Mouse (Mus musculus) bone marrow, adult 2 months (tissue): ENCODE results near the gene Abhd14a. TPM values are rescaled to one million over a fixed set of nuclear protein-coding genes. Genes with fewer than 3 reads are reported as not detected.
"Not testable (repeated sequence)": the region's sequence is repeated elsewhere in the genome, so short reads cannot be mapped to it uniquely, and the experiment has no call there.

Source experiments
- H3K27ac ChIP-seq: fragments of 200-500 bp; 2 replicates; pipeline ENCODE4 v1.5.1; 2012; ENCODE audit warnings: low read depth, mild to moderate bottlenecking, control low read depth, inconsistent platforms, low read length; ENCODE audit not compliant: control insufficient read depth, poor library complexity, insufficient read depth
- H3K4me1 ChIP-seq: fragments of 200-500 bp; 2 replicates; pipeline ENCODE4 v1.6.1; 2011; ENCODE audit warnings: low read length; ENCODE audit not compliant: control insufficient read depth, insufficient read depth
- H3K4me3 ChIP-seq: fragments of 200-500 bp; replicated peaks from 2 replicates; pipeline ENCODE3; 2011; ENCODE audit warnings: mild to moderate bottlenecking, low read depth, low read length, control low read depth; ENCODE audit not compliant: control insufficient read depth
- CTCF ChIP-seq: fragments of 200-500 bp; IDR thresholded peaks from 2 replicates; pipeline ENCODE4 v1.5.1; 2011; ENCODE audit warnings: low read length, control low read depth; ENCODE audit not compliant: control insufficient read depth, insufficient read depth
- POLR2A ChIP-seq: fragments of 200-500 bp; IDR thresholded peaks from 2 replicates; pipeline ENCODE4 v1.6.1; 2011; ENCODE audit warnings: low read depth, mild to moderate bottlenecking, control low read depth, low read length, borderline replicate concordance; ENCODE audit not compliant: control insufficient read depth
- WGBS: fragments of 180-500 bp; shearing (Covaris S2); methylation state at CpG from one replicate; pipeline ENCODE4 v1.1.7; 2018; 5-methylcytosine and 5-hydroxymethylcytosine counted together
- polyA plus RNA-seq: library from polyadenylated mRNA; stranded (reverse); fragments of >200 nt; gene quantifications from 2 replicates; pipeline ENCODE4 v1.2.4, GENCODE M21; 2011; ENCODE audit warnings: low replicate concordance; ENCODE audit not compliant: missing spikeins, insufficient read depth, insufficient read length

Abhd14a gene
- polyA plus RNA-seq = 4.4 and 16.3 TPM in 2 replicates

GRCm38 (mm10) chr9:106447348-106447747, at the start of gene Abhd14a, which contains the start of gene Abhd14b:
Abhd14a (minus strand) TSS chr9:106447678.
Abhd14b (plus strand) TSS chr9:106447459.
- peaks cover 3% of the 10 kb centered on the region; the same call in 1 of the 2 replicates for H3K4me1 ChIP-seq
- peak within 1 kb of the TSS; percentile 57 for H3K4me3 ChIP-seq
- TF ChIP-seq POLR2A (peak; percentile 48; the same call in 1 of the 2 replicates), CTCF (peak; percentile 26; the same call in 1 of the 2 replicates)
- under 1% methylated on average over 24 of the region's 24 CpGs for WGBS
- H3K27ac ChIP-seq = peak within 1 kb of the TSS; percentile 59; the same call in 1 of the 2 replicates

- not testable (repeated sequence) for H3K4me3 ChIP-seq, H3K27ac ChIP-seq, H3K4me1 ChIP-seq
- 79% methylated on average over 6 of the region's 6 CpGs for WGBS
Observed at GRCm38 (mm10) chr9:106487602-106488001, 40.1 kb upstream of the Abhd14a start.

GRCm38 (mm10) chr9:106485076-106485475, 37.6 kb upstream of the Abhd14a start:
- 82% methylated on average over 10 of the region's 10 CpGs for WGBS
- no peak overlapping the region for H3K27ac ChIP-seq
- TF ChIP-seq POLR2A = no peak
- no peak for TF ChIP-seq CTCF
- no peaks in the 10 kb centered on the region for H3K4me1 ChIP-seq
- no peak overlapping the region for H3K4me3 ChIP-seq

- 93% methylated on average over 17 of the region's 17 CpGs for WGBS
- TF ChIP-seq POLR2A (no peak), CTCF (no peak)
- Histone ChIP-seq H3K4me1 (no peaks in the 10 kb centered on the region), H3K4me3 (no peak overlapping the region), H3K27ac (no peak overlapping the region)
Observed at GRCm38 (mm10) chr9:106483606-106484005, 36.1 kb upstream of the Abhd14a start.

GRCm38 (mm10) chr9:106483136-106483535, 35.7 kb upstream of the Abhd14a start:
- 91% methylated on average over 10 of the region's 10 CpGs for WGBS
- H3K4me1 ChIP-seq = no peaks in the 10 kb centered on the region; the same call in 1 of the 2 replicates
- no peak overlapping the region for H3K27ac ChIP-seq
- H3K4me3 ChIP-seq = no peak overlapping the region
- no peak for TF ChIP-seq POLR2A
- TF ChIP-seq CTCF = no peak

- no peak overlapping the region for H3K4me3 ChIP-seq
- H3K4me1 ChIP-seq = no peaks in the 10 kb centered on the region; the same call in 1 of the 2 replicates
- H3K27ac ChIP-seq = no peak overlapping the region
- no peak for TF ChIP-seq CTCF
- TF ChIP-seq POLR2A = no peak
- WGBS = 87% methylated on average over 17 of the region's 17 CpGs
Observed at GRCm38 (mm10) chr9:106482578-106483115, 35.2 kb upstream of the Abhd14a start.

GRCm38 (mm10) chr9:106481676-106482075, 34.2 kb upstream of the Abhd14a start:
- Histone ChIP-seq H3K4me3 (no peak overlapping the region), H3K4me1 (no peaks in the 10 kb centered on the region; the same call in 1 of the 2 replicates), H3K27ac (no peak overlapping the region)
- 87% methylated on average over 13 of the region's 13 CpGs for WGBS
- no peak for TF ChIP-seq CTCF
- TF ChIP-seq POLR2A = no peak

GRCm38 (mm10) chr9:106481075-106481474, 33.6 kb upstream of the Abhd14a start:
- H3K4me3 ChIP-seq = no peak overlapping the region
- 40% methylated on average over 15 of the region's 15 CpGs for WGBS
- no peaks in the 10 kb centered on the region; the same call in 1 of the 2 replicates for H3K4me1 ChIP-seq
- TF ChIP-seq POLR2A (no peak), CTCF (no peak)
- no peak overlapping the region for H3K27ac ChIP-seq

- no peak overlapping the region for H3K4me3 ChIP-seq
- no peak overlapping the region for H3K27ac ChIP-seq
- no peaks in the 10 kb centered on the region; the same call in 1 of the 2 replicates for H3K4me1 ChIP-seq
- WGBS = 84% methylated on average over 7 of the region's 7 CpGs
- TF ChIP-seq POLR2A = no peak
- no peak for TF ChIP-seq CTCF
Observed at GRCm38 (mm10) chr9:106480541-106480940, 33.1 kb upstream of the Abhd14a start.
